Mouse (Mus musculus) thymus, adult 2 months (tissue): ENCODE results near the gene Cela2a.

Source experiments
- CTCF ChIP-seq: fragments of 200-500 bp; IDR thresholded peaks from 2 replicates; pipeline ENCODE4 v1.5.1; 2012; ENCODE audit warnings: mild to moderate bottlenecking, control low read depth, low read length, moderate library complexity, borderline replicate concordance; ENCODE audit not compliant: control insufficient read depth, poor library complexity, insufficient read depth; ENCODE audit errors: extremely low read depth
- POLR2A ChIP-seq: fragments of 200-500 bp; IDR thresholded peaks from 2 replicates; pipeline ENCODE4 v1.6.1; 2012; ENCODE audit warnings: mild to moderate bottlenecking, low read length, control low read depth, moderate library complexity; ENCODE audit not compliant: control insufficient read depth, poor library complexity, insufficient read depth; ENCODE audit errors: extremely low read depth

- TF ChIP-seq CTCF (no peak), POLR2A (no peak)
These were observed 33.4 kb upstream of the Cela2a start for GRCm38 (mm10) chr4:141859351-141859750.
